Mouse (Mus musculus): Measurements from ENCODE around the gene Commd4. TPM values are rescaled to one million over a fixed set of nuclear protein-coding genes. Genes with fewer than 3 reads are reported as not detected.

The Commd4 gene
- total RNA-seq (2023), result 100 to 1,000 TPM; 120 to 122 TPM

DNA sequence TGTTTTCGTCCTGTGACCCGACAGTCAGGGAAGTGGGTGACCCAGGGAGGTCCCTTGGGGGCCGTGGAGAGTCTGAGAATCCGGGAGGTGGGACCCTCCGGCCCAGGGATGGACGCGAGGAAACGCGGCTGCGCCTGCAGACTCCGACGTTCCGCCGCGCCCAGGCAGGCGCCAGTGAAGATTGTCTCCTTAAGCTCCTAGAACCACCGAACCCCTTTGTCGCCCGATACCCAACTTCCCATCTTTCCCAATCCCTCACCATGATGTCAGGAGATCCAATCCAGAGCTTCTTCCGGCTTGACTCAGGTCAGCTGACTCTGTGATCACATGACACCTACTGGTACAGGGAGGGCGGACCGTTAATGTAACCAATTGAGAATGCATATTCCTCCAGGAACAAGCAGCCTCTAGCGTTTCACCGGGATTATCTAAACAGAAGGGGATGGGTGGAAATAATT, at the start of gene Commd4:
Gene Commd4, minus strand, starts transcription at position 319 of the 458 bp plus-strand sequence.

DNA sequence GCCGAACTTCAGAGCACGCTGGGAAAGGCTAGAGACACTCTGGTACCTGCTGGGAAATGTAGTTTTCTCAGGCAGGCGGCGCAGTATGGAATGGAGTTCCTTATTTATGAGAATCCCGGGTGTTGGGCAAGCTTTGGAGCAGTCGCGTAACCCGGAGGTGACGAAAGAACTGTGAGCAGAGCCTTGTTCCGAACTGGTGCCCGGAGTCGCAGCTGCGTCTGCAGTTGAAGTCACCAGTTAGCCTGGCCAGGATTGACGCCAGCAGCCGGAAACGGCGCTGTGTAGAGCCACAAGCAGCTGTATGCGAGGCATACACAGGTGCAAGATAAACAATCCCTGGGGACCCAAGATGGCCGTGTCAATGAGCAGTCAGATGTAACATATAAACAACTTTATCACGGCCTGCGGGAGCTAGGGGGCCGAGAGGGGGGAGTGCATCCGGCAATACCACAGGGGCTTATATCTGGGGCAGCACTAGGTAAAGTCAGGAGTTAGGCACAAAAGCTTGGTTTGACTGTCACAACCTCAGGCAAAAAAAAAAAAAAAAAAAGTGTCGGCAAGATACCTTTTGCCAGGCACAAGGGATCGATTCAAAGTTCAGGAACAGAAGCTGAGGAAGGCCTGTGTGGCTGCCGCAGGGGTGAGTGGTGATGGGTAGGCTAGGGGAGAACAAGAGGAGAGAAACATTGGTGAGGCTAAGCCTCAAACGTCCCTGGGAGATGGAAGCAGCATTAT, 9.8 kb downstream of the Commd4 start, which contains the start of gene Neil1:
Gene Neil1, minus strand, starts transcription at position 162 of the 735 bp plus-strand sequence.

DNA sequence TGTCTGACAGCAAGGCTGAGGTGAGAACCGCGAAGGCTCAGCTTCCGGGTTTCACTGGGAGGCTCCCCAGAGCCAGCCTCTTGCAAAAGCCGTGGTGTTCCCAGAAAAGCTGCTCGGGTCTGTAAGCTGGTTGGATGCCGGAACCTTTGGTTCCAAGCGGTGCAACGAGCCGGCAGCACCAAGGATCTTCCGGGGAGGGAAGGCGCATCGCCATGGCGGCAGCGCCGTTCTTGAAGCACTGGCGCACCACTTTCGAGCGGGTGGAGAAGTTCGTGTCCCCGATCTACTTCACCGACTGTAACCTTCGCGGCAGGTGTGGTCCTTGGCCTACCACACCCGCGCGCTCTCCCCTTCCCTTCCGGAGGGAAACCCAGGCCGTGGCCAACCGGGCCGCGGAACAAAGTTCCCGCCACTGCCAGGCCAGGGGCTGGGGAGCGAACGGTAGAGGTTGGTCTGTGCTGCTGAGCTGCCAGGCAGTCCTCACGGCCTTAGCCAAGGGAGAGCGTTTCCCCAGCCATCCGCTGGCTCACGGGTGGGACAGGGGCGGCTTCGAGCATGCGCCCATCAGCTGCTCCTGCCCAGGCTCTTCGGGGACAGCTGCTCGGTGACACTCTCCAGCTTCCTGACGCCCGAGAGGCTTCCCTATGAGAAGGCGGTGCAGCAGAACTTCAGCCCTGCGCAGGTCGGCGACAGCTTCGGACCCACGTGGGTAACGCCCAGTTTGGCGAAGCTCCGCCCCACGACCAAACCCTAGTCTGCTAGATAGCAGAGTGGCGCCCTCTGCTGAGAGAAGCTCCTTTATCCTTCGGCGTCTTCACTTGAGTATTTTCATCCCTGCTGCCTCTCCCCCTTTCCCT, 27.3 kb downstream of the Commd4 start, which contains the start of gene Man2c1:
Gene Man2c1, plus strand, starts transcription at position 114 of the 857 bp plus-strand sequence.

Other genes starting within 250 kb of the Commd4 start
- 10 to 100 TPM; 12.8 to 14.1 TPM for gene Snx33, start 230.0 kb downstream of the Commd4 start, total RNA-seq (2023)
- gene Imp3, start 220.9 kb downstream of the Commd4 start, total RNA-seq (2023), result 10 to 100 TPM; 73.8 to 76.2 TPM
- 10 to 100 TPM in 1 of 2 experiments, 1 to 10 TPM in 1; 9.5 to 12.5 TPM for gene Snupn, start 207.5 kb downstream of the Commd4 start, total RNA-seq (2023)
- gene Ptpn9, start 163.4 kb downstream of the Commd4 start, total RNA-seq (2023), result 10 to 100 TPM; 15.1 to 16.6 TPM
- 100 to 1,000 TPM; 145 to 149 TPM for gene Sin3a, start 86.3 kb downstream of the Commd4 start, total RNA-seq (2023)
- gene Man2c1, start 27.6 kb downstream of the Commd4 start, total RNA-seq (2023), result 100 to 1,000 TPM; 112 to 135 TPM
- 10 to 100 TPM; 45.6 to 58.4 TPM for gene Neil1, start 10.0 kb downstream of the Commd4 start, total RNA-seq (2023)
- gene Trcg1, start 78.2 kb upstream of the Commd4 start, total RNA-seq (2023), result not detected
- gene 1700017B05Rik, start 104.3 kb upstream of the Commd4 start, total RNA-seq (2023), result 100 to 1,000 TPM; 158 to 164 TPM

Measured in B cell, adult 67 days (primary cell).